Mouse (Mus musculus) liver, adult 2 months (tissue): ENCODE measurements around the gene D330020A13Rik.

Source experiments
- CTCF ChIP-seq: fragments of 200-500 bp; IDR thresholded peaks from 2 replicates; pipeline ENCODE4 v1.5.1; 2011; ENCODE audit warnings: low read depth, low read length, control low read depth
- POLR2A ChIP-seq: fragments of 200-500 bp; IDR thresholded peaks from 2 replicates; pipeline ENCODE4 v1.6.1; 2011; ENCODE audit warnings: low read length, control low read depth; ENCODE audit not compliant: insufficient read depth; ENCODE audit errors: extremely low read depth

- TF ChIP-seq POLR2A (no peak), CTCF (no peak)
Measured at GRCm38 (mm10) chr6:120318303-120318940, 24.3 kb downstream of the D330020A13Rik start.
